Mouse (Mus musculus) liver, embryonic 13.5 days (tissue): ENCODE measurements around the gene Naa80. TPM values are rescaled to one million over a fixed set of nuclear protein-coding genes. Genes with fewer than 3 reads are reported as not detected.

ENCODE experiments used
- ATAC-seq: fragments of 200-750 bp; cut with Nextera tagmentation; 2 replicates; pipeline ENCODE4 v1.8.0; 2017; ENCODE audit warnings: low read depth, mild to moderate bottlenecking, moderate number of reproducible peaks, moderate library complexity
- DNase-seq: peaks from one replicate; pipeline ENCODE4 v3.0.0; 2022
- H3K27ac ChIP-seq: fragments of 300-500 bp; sonication (generic); 2 replicates; pipeline ENCODE4 v1.5.1; 2015; ENCODE audit warnings: moderate library complexity, mild to moderate bottlenecking, inconsistent platforms
- H3K27me3 ChIP-seq: fragments of 300-500 bp; sonication (generic); 2 replicates; pipeline ENCODE4 v1.6.1; 2015; ENCODE audit warnings: mild to moderate bottlenecking, inconsistent platforms
- H3K36me3 ChIP-seq: fragments of 300-500 bp; sonication (generic); 2 replicates; pipeline ENCODE4 v1.6.1; 2015; ENCODE audit warnings: mild to moderate bottlenecking, inconsistent platforms
- H3K4me1 ChIP-seq: fragments of 300-500 bp; sonication (generic); replicated peaks from 2 replicates; pipeline ENCODE4 v1.6.1; 2015; ENCODE audit warnings: inconsistent platforms
- H3K4me2 ChIP-seq: fragments of 300-500 bp; sonication (generic); 2 replicates; pipeline ENCODE4 v1.6.1; 2015; ENCODE audit warnings: inconsistent platforms, mild to moderate bottlenecking, moderate library complexity
- H3K4me3 ChIP-seq: fragments of 300-500 bp; sonication (generic); replicated peaks from 2 replicates; pipeline ENCODE4 v1.5.1; 2015; ENCODE audit warnings: mild to moderate bottlenecking, inconsistent platforms
- H3K9ac ChIP-seq: fragments of 300-500 bp; sonication (generic); 2 replicates; pipeline ENCODE4 v1.6.1; 2015; ENCODE audit warnings: mild to moderate bottlenecking, inconsistent platforms
- H3K9me3 ChIP-seq: fragments of 300-500 bp; sonication (generic); replicated peaks from 2 replicates; pipeline ENCODE4 v1.6.1; 2016; ENCODE audit warnings: inconsistent platforms
- WGBS: fragments of 180-500 bp; shearing (Covaris S2); methylation state at CpG from one replicate; pipeline ENCODE4 v1.1.7; 2015; ENCODE audit not compliant: insufficient replicate concordance; 5-methylcytosine and 5-hydroxymethylcytosine counted together
- polyA plus RNA-seq: library from polyadenylated mRNA; unstranded; fragments of >200 nt; fragmentation: Nextera tagmentation; extraction: Ambion mirVana; gene quantifications from 2 replicates; pipeline ENCODE4 v1.2.1, GENCODE M21; 2015

Gene Naa80
- polyA plus RNA-seq, 1 experiment from 2014 or later = 10.5 TPM

DNA sequence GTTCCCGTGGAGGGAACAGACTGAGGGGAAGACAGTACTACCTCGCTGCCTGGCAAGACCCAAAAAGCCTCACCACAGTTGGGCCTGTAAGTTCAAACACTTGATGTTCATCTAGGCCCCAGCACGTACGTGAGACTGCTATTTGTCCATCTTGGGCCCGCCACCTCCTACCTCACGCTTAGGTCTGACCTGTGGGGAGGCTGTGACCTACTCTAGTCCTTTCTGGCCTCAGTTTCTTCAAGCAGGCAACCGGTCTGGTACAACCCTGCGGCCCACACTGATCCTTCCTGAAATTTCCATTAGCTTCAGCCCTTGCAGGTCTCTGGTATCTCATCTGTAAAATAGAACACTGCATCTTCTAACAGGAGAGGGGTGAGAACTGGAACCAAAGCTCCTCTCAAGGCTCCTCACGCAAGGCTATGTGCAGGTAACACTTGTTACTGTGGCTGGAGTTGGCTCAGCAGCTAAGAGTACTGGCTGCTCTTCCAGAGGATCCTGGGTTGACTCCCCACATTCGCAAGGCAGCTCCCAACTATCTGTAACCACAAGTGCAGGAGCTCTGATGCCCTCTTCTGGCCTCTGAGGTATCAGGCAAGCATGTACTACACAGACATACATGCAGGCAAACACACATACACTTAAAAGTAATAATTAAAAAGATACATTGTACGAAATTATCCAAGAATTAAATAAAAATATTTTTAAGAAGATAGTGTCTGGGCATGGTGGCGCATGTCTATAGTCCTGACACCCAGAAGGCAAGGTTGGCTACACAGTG is 46.9 kb downstream of the Naa80 start:
- H3K36me3 ChIP-seq = peaks cover 60% of the 10 kb centered on the region
- ATAC-seq (no peak), DNase-seq (no peak)
- H3K27ac ChIP-seq = 0 out of 2 replicates have a peak overlapping the region, but pooled peaks have one; percentile 31
- no peaks in the 10 kb centered on the region for H3K9me3 ChIP-seq
- H3K4me3 ChIP-seq = no peak overlapping the region
- H3K4me2 ChIP-seq = no peak overlapping the region
- H3K27me3 ChIP-seq = no peaks in the 10 kb centered on the region
- peak overlapping the region; percentile 57; the same call in 1 of the 2 replicates for H3K9ac ChIP-seq
- WGBS = 85% methylated on average over 12 of the region's 12 CpGs
- H3K4me1 ChIP-seq = peaks cover 74% of the 10 kb centered on the region

- Histone ChIP-seq H3K27me3 (no peaks in the 10 kb centered on the region), H3K4me1 (peaks cover 80% of the 10 kb centered on the region), H3K36me3 (peaks cover 64% of the 10 kb centered on the region), H3K9me3 (no peaks in the 10 kb centered on the region), H3K9ac (peak overlapping the region; percentile 57), H3K4me3 (peak overlapping the region; percentile 14; the same call in 1 of the 2 replicates), H3K4me2 (peak overlapping the region; percentile 42), H3K27ac (peak overlapping the region; percentile 94)
- WGBS = 42% methylated on average over 15 of the region's 15 CpGs
- DNase-seq = no peak
- peak; percentile 49 for ATAC-seq
Observed at GRCm38 (mm10) chr9:107626158-107626843, 47.6 kb downstream of the Naa80 start.

DNA sequence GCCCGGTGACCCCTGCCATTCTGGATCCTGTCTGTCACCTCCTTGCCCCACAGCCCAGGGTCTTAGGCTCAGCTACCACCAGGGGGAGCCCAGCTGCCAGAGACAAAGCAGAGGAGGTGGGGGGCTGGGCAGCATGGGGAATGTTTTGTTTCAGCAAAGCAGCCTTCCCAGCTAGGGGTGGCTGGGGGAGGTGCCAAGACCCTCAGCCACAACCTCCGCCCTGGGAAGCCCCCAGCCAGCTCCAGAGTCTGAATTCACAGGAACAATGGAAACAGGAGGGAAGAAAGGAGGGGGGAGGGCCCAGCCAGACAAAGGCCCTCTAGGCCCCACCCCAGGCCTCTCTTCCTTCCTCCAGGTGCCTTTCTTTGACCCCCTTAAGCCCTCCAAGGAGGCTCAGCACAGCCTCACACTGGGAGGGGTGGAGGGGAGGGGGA is 48.2 kb downstream of the Naa80 start:
- WGBS = 0% methylated on average over 2 of the region's 2 CpGs
- peak; percentile 60 for DNase-seq
- Histone ChIP-seq H3K27me3 (no peaks in the 10 kb centered on the region), H3K4me1 (peaks cover 86% of the 10 kb centered on the region), H3K4me2 (peak overlapping the region; percentile 42), H3K4me3 (no peak overlapping the region), H3K27ac (peak overlapping the region; percentile 94), H3K36me3 (peaks cover 68% of the 10 kb centered on the region), H3K9me3 (no peaks in the 10 kb centered on the region), H3K9ac (peak overlapping the region; percentile 57)
- ATAC-seq = peak; percentile 47

DNA sequence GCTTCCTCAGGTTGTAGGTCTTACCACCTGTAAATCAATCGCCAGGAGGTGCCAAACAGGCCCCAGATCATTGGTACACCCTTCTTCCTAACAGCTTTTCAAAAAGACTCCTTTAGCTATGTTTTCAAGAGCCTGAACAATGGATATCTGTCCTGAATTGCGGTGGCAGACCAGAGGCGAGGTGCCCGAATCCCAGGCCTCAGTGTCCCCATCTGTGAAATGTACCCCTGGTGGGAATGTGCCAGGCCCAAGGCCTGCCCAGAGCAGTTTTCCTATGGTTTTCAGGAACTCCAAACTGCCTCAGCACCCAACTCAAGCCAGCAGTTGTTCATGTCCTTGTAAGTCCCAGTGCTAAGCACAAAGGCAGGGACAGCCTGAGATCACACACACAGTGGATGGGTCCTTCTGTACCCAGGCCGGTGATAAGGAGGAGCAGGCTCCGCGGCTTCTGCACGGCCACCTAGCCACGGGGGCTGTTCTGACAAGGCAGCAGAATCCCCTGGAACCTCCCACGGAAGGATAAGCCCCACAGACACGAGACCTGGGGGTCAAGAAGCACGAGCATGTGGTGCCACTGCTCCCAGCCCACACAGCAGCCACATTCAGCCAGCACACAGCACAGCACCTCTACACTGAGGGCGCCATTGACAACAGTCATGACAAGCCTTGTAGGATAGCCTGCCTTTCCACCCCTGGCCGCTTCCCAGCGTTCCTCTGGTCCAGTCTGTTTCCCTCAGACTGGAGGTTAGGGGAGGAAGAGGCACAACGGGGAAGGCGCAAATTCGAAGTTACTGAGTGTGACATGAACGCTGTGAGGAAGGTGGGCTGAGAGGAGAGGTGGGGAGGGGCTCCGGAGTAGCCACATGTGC is 48.9 kb downstream of the Naa80 start:
- H3K4me1 ChIP-seq = peaks cover 93% of the 10 kb centered on the region
- WGBS = 37% methylated on average over 20 of the region's 20 CpGs
- H3K36me3 ChIP-seq = peaks cover 63% of the 10 kb centered on the region

DNA sequence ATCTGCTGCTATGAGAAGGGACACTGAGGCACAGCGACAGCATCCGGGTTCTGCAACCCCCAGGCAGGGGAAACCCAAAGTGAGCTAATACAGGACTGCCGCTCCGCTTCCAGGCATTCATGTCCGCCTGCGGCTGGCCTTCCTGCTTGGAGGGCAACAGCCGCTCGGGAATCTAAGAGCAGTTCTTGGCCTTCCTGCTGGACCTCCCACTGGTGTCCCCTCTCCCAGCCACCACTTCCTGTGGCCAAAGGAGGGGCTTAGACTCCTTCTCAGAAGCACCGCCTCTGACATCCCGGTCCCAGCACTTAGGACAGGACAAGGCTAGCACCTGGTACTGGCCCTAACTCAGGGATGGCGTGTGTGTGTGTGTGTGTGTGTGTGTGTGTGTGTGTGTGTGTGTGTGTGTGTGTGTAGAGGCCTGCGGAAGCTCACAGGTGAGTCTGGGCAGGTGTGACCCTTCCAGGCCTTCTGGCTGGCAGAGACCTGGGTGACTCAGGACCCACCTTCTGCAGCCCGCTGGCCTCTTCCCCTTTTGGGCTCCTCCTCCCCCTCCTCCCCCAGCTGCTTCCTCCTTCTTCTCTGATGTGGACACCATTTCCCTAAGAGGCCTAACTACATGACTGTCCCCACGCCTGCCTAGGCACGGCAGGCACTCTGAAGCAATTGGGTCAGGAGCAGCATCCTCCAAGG is 50.2 kb downstream of the Naa80 start:
- 51% methylated on average over 15 of the region's 15 CpGs for WGBS
- no peaks in the 10 kb centered on the region for H3K27me3 ChIP-seq
- H3K27ac ChIP-seq = peak overlapping the region; percentile 94
- DNase-seq (no peak), ATAC-seq (no peak)
- H3K4me1 ChIP-seq = peaks cover 100% of the 10 kb centered on the region
- peak overlapping the region; percentile 51 for H3K9ac ChIP-seq
- H3K36me3 ChIP-seq = peaks cover 53% of the 10 kb centered on the region
- H3K9me3 ChIP-seq = no peaks in the 10 kb centered on the region
- peak overlapping the region; percentile 49 for H3K4me2 ChIP-seq
- H3K4me3 ChIP-seq = no peak overlapping the region; the same call in 1 of the 2 replicates

More for the DNA sequence above, 48.9 kb downstream of the Naa80 start:
- Histone ChIP-seq H3K27me3 (no peaks in the 10 kb centered on the region), H3K9ac (peak overlapping the region; percentile 57), H3K4me3 (0 out of 2 replicates have a peak overlapping the region, but pooled peaks have one; percentile 6), H3K4me2 (peak overlapping the region; percentile 49), H3K27ac (peak overlapping the region; percentile 94), H3K9me3 (no peaks in the 10 kb centered on the region)
- ATAC-seq (no peak), DNase-seq (no peak)

GRCm38 (mm10) chr9:107629411-107629730 is 50.7 kb downstream of the Naa80 start:
- Histone ChIP-seq H3K9me3 (no peaks in the 10 kb centered on the region), H3K4me1 (peaks cover 100% of the 10 kb centered on the region), H3K27ac (peak overlapping the region; percentile 94), H3K36me3 (peaks cover 49% of the 10 kb centered on the region), H3K27me3 (no peaks in the 10 kb centered on the region), H3K9ac (peak overlapping the region; percentile 51), H3K4me2 (peak overlapping the region; percentile 49), H3K4me3 (no peak overlapping the region; the same call in 1 of the 2 replicates)
- DNase-seq = no peak
- 10% methylated on average over 4 of the region's 4 CpGs for whole genome bisulfite sequencing
- no peak for ATAC-seq

GRCm38 (mm10) chr9:107629901-107630425 is 51.3 kb downstream of the Naa80 start:
- peaks cover 43% of the 10 kb centered on the region for H3K36me3 ChIP-seq
- H3K4me1 ChIP-seq = peaks cover 96% of the 10 kb centered on the region
- H3K27ac ChIP-seq = peak overlapping the region; percentile 94
- 43% methylated on average over 14 of the region's 14 CpGs for WGBS
- H3K4me2 ChIP-seq = peak overlapping the region; percentile 49
- peak overlapping the region; percentile 51 for H3K9ac ChIP-seq
- H3K4me3 ChIP-seq = no peak overlapping the region; the same call in 1 of the 2 replicates
- no peak for DNase-seq
- no peak for ATAC-seq
- no peaks in the 10 kb centered on the region for H3K27me3 ChIP-seq
- H3K9me3 ChIP-seq = no peaks in the 10 kb centered on the region

DNA sequence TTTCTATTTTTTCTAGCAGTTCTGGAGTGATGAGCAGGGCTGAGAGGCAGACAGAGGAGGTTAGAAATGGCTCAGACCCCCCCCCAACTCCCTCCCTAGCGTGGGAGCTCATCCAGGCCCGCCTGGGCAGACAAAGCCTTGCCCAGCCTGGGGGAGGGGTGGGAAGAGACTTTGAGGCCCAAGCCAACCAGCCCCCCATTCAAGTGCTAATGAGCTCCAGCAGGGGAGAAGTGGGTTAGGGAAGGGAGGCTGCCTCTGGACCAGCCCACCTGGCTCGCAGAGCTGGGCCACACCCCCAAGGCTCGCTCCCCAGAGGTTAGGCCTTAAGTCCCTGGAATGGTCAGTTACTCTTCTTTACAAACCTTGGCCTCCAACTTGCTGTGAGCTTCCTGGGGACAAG is 51.9 kb downstream of the Naa80 start:
- H3K4me1 ChIP-seq = peaks cover 91% of the 10 kb centered on the region
- DNase-seq (no peak), ATAC-seq (no peak)
- WGBS = 42% methylated on average over 4 of the region's 4 CpGs
- H3K27ac ChIP-seq = peak overlapping the region; percentile 94
- peak overlapping the region; percentile 39; the same call in 1 of the 2 replicates for H3K9ac ChIP-seq
- H3K4me3 ChIP-seq = no peak overlapping the region
- H3K4me2 ChIP-seq = peak overlapping the region; percentile 49
- no peaks in the 10 kb centered on the region for H3K27me3 ChIP-seq
- H3K9me3 ChIP-seq = no peaks in the 10 kb centered on the region
- peaks cover 37% of the 10 kb centered on the region for H3K36me3 ChIP-seq

DNA sequence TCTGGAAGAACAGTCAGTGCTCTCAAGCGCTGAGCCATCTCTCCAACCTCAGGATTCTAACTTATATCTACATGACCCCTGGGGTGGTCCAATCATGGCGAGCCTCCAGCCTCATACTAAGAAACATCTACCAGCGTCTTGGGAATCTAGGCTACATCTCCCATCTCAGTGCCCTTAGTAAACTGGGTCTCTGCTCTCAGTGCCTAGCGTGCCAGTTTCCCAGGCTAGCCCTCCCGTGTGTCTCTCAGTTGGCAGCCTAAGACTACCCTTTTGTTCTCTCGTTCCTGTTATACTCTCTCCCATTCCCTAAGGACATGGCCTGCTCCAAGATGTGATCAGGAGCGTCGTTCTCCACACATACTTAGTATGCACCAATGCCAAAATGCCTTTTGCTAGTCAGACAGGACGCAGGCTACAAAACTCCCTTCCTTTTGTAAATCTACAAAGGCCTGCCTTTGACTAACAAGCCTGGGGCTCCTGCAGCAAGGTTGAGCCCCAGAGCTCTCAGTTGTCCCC is 52.7 kb downstream of the Naa80 start:
- DNase-seq (no peak), ATAC-seq (no peak)
- Histone ChIP-seq H3K36me3 (peaks cover 35% of the 10 kb centered on the region), H3K27ac (peak overlapping the region; percentile 94), H3K9ac (no peak overlapping the region), H3K4me1 (peaks cover 91% of the 10 kb centered on the region), H3K4me3 (no peak overlapping the region), H3K27me3 (no peaks in the 10 kb centered on the region), H3K9me3 (no peaks in the 10 kb centered on the region), H3K4me2 (peak overlapping the region; percentile 100)
- WGBS = 82% methylated on average over 9 of the region's 9 CpGs

DNA sequence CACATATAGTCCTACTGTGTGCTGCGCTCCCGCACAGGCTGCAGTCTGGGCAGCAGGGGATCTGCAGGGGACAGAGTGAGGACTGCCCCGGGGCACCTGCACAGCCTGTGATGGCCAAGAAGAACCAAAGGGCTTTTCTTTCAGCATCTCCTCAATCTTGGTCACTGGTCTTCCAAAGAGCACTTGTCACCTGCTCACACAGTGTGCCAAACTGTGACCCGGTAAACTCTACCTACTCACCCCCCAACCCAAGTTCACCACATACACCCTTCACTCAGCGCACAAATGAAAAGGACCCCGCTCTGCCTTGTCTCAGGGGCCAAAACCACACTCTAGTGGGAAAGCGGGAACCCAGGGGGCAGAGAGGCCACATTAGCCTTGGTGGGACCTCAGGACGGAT is 53.2 kb downstream of the Naa80 start:
- peak overlapping the region; percentile 86 for H3K4me3 ChIP-seq
- no peaks in the 10 kb centered on the region for H3K27me3 ChIP-seq
- peaks cover 35% of the 10 kb centered on the region for H3K36me3 ChIP-seq
- peaks cover 90% of the 10 kb centered on the region for H3K4me1 ChIP-seq
- H3K27ac ChIP-seq = peak overlapping the region; percentile 94
- no peak for DNase-seq
- H3K4me2 ChIP-seq = peak overlapping the region; percentile 100
- ATAC-seq = no peak
- H3K9ac ChIP-seq = peak overlapping the region; percentile 97
- WGBS = 90% methylated on average over 8 of the region's 8 CpGs
- no peaks in the 10 kb centered on the region for H3K9me3 ChIP-seq
